Mouse (Mus musculus) left cerebral cortex, postnatal 14 days (tissue): ENCODE data around the gene Slc6a11. TPM values are rescaled to one million over a fixed set of nuclear protein-coding genes. Genes with fewer than 3 reads are reported as not detected.

Source experiments
- DNase-seq, 2 experiments: peaks; one replicate each; pipeline ENCODE4 v3.0.0; 2021 to 2022; ENCODE audit warnings: low spot score in 2 of 2, mixed read lengths in 1 of 2
- intact Hi-C: fragments of 180-260 bp; cut with DNase I; formaldehyde crosslinking; loops from one replicate; pipeline ENCODE4 v1.15.1; 2025
- total RNA-seq, 2 experiments: library from RNA; stranded (reverse); gene quantifications; 2 replicates each; pipeline ENCODE4 v1.2.3; 2021

Gene Slc6a11
- total RNA-seq, 2 experiments from 2014 or later: 104 to 112 TPM

DNA sequence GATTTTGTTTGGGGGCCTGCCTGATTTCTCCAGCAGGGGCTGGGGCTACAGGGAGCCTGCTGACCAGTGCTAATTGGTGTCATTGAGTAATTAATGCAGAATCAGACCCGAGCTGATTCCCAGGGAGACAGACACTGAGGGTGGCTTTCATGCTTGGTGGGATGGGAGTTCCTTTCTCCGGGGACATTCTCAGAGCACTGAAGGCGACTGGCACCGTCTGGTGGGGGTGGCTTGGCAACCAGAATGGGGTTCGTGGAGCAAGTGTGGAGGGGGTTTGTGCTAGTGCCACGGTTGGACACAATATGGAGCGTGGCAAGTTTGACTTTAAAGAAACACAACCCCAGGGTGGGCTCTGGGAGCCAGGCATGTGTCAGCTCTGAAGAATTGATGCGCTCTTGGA lies 29.7 kb downstream of the Slc6a11 start:
- intact Hi-C loops: no loop called here
- DNase-seq: peak; percentile 30 to 34

GRCm38 (mm10) chr6:114174052-114174397 lies 43.0 kb downstream of the Slc6a11 start:
- DNase-seq: no peak
- intact Hi-C loops: no loop called here

GRCm38 (mm10) chr6:114174398-114175140 lies 43.5 kb downstream of the Slc6a11 start:
- intact Hi-C loops: no loop called here
- DNase-seq: no peak

- DNase-seq: no peak
- intact Hi-C loops: no loop called here
Measured at GRCm38 (mm10) chr6:114178141-114178540, 47.1 kb downstream of the Slc6a11 start.

DNA sequence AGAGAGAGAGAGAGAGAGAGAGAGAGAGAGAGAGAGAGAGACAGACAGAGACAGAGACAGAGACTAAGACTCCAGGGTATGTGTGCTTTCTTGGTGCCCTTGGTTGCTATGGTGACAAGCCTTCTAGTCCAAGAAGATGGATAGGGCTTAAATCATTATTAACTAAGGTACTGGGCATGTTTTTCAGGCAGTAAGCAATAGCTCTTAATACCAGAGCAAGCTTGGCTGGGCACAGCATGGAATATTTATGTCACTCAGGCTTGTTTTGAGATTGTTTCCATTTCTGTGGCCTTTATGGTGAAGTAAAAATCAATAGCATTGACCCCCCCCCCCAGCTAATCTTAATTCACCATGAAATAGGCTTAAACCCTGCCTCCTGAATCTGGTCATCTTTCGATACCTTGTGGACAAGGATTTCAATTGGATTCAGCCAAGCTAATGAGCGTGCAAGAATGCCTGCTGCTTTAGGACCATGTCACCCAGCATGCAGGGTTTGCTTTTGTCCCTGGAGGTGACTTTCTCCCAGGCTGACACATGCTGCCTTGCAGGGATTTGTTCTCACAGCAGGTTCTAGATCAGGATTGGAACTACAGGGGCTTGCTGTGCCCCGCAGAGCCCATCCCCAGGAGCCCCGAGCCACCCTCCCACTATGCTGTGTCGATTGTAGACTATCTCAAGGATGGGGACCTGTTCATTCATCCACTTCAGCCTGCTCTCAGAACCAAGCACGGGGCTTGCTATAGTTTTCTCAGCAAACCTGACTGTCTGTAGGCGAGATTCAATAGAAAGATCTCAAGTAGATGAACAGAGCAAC lies 51.5 kb downstream of the Slc6a11 start:
- no peak for DNase-seq
- intact Hi-C loops: no loop called here

GRCm38 (mm10) chr6:114187121-114187520 lies 56.1 kb downstream of the Slc6a11 start:
- intact Hi-C loops: no loop called here
- no peak for DNase-seq

DNA sequence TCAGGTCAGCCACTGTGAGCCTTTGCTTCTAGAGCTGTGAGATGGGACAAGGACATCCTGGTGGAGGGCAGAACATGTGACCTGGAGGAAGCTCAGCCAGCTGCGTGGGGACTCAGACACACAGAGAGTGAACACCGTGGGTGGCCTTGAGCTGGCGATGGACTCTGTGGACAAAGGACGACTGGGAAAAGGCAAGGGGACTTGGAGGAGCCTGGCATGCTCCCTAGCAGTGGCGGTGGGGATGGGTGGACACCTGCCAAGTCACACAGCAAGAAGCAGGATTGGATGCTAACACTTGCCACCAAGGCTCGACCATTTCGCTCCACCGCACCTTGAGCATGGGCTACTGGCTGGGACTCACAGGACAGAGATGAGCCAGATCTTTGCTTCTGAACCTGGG lies 57.8 kb downstream of the Slc6a11 start:
- DNase-seq: peak; percentile 22 to 25

DNA sequence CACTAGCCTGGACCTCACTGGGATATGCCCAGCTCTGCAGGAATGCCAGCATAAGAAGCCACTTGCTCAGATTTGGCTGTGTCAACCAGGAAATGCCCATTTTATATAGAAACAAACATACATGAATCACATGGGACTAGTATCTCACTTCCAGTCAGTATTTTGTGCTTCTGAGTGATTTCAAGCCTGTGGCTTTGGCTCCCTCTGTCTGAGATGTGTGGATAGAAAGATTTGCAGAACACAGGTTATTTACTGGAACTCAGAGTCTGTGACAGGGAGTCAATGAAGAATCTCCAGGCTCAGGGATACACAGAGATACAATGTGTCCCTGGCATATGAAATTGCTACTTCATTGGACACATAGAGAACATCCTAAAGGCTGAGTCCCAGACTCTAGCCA lies 65.0 kb downstream of the Slc6a11 start:
- intact Hi-C loops: loop anchor here (2.0 kb wide), 1 partner anchor 101 kb away; no protein-coding TSS in a partner anchor
- DNase-seq: peak in 1 of 2 experiments; percentile 40

More for the DNA sequence above, 57.8 kb downstream of the Slc6a11 start:
- intact Hi-C loops: no loop called here

DNA sequence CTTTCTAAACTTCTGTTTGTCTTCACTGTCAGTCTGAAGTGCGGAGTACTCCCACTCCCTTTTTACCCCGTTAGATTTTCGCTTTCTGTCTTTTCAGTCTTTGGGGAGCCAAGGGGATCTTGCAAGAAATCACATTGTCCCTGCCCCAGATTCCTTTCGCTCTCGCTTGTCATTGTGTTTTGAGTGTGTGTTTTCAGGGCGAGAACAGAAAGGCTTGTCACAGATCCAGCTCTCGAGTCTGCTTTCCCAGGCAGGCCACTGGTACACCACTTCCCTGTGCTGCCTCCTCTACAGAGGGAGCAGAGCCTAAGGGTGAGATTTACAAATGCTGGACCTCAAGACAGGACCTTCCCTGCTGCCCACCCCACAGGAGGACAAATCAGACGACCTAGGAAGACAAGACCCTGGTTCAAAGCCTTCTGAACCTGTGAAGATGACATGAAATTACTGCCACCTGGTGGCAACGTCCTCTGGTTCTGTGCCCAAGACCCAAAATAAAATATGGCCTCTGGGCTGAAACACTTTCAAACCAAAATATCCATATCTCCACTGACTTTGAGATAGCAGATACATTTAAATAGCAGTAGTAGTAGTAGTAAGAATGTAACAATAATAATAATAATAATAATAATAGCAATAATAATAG lies 68.3 kb downstream of the Slc6a11 start:
- DNase-seq: peak; percentile 19 to 41
- intact Hi-C loops: no loop called here

DNA sequence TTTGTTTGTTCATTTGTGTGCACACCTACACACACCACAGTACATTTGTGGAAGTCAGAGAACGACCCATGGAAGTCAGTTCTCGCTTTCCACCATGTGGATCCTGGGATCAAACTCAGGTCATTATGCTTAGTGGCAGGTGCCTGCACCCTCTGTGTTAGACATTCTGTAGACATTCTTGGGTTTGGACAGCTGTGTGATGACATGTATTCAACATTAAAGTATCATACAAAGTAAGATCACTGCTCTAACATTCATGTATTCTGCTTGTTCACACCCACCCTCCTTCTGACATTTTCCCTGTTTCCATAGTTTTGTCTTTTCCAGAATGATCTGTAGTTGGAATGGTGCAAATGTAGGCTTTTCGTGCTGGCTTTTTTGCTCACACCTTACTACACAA lies 73.5 kb downstream of the Slc6a11 start:
- intact Hi-C loops: no loop called here
- peak in 1 of 2 experiments; percentile 59 for DNase-seq

DNA sequence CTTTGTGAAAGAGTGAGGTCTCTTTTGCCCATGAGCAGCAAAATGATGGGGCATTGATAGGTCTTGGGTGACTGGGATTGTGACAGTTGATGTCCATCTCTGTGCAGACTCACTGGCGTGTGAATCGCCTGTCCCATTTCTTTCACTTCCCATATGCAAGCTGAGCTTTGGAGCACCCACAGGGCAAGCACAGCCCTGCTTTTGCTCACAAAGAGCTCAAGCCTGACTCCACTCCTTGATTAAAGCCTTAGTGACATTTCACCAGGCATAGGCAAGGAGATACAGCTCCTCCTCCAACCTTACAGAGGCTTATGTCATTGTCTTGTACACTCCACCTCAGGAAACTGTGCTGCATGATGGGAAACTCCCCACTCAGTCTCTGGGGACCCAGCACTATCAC lies 77.3 kb downstream of the Slc6a11 start:
- intact Hi-C loops: no loop called here
- DNase-seq: no peak

DNA sequence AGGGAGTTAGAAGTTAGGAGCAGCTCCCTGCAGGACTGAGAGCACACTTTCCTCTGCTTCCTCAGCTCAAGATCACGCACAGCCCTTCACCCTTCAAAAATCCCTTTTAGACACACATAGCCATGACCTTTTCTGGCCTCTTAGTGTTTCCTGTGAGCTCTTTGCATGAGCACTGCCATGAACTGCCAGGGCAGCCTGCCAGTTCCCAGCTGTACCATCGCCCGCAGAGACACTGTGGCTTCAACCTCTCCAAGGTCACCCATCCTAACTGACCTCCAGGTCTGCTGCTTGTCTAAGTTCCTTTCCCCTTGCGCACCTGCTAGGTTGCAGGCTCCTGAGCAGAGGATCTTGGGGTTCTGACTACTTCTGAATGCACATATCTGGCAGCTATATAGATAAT lies 83.4 kb downstream of the Slc6a11 start:
- no peak for DNase-seq
- intact Hi-C loops: no loop called here

GRCm38 (mm10) chr6:114216741-114217414 lies 85.8 kb downstream of the Slc6a11 start:
- DNase-seq: peak; percentile 60 to 78
- intact Hi-C loops: no loop called here

DNA sequence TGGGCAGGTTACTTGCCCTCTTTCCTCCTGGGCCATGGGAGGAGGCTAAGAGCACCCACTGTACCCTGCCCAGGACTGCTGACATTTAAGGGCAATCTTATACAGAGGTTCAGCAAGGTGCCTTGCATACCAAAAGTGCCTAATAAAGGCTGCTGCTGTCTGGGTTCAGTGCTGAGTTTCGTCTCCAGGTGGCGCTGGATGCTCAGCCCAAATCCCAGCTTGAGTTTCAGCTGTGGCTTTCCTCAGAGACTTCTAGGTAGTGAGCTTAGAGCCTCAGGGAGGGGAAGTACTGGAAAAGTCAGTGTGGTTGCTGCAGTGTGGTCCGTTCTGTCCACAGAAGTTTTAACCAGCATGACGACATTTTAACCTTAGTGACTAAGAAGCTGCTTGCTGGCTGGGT lies 93.4 kb downstream of the Slc6a11 start:
- intact Hi-C loops: loop anchor here (1.0 to 10.0 kb wide), 2 partner anchors 120 to 470 kb away; no protein-coding TSS in a partner anchor

DNA sequence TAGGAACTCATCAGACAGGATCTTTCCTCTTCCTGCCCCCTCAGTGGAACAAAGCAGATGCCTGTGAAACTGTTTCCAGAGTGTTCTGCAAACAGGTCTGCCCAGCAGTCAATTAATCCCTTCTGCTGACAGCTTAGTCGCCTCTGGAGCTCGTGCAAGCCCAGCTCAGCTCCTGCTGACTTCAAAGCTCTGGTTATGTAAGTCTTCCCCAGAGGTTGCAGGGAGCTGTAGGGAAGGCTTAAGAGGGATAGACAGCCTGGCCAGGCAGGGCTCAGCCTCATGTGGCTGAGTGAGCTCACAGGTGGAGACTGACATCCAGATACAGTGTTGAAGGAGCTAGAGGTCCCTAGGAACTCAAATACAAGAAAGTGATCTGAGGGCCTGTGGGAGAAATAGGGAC lies 96.3 kb downstream of the Slc6a11 start:
- intact Hi-C loops: loop anchor here (10.0 kb wide), 1 partner anchor 467 kb away; no protein-coding TSS in a partner anchor

More for the DNA sequence above, 93.4 kb downstream of the Slc6a11 start:
- DNase-seq: peak; percentile 72

GRCm38 (mm10) chr6:114228196-114228595 lies 97.2 kb downstream of the Slc6a11 start:
- intact Hi-C loops: loop anchor here (10.0 kb wide), 1 partner anchor 467 kb away; no protein-coding TSS in a partner anchor
- no peak for DNase-seq

More for the DNA sequence above, 96.3 kb downstream of the Slc6a11 start:
- DNase-seq: no peak

DNA sequence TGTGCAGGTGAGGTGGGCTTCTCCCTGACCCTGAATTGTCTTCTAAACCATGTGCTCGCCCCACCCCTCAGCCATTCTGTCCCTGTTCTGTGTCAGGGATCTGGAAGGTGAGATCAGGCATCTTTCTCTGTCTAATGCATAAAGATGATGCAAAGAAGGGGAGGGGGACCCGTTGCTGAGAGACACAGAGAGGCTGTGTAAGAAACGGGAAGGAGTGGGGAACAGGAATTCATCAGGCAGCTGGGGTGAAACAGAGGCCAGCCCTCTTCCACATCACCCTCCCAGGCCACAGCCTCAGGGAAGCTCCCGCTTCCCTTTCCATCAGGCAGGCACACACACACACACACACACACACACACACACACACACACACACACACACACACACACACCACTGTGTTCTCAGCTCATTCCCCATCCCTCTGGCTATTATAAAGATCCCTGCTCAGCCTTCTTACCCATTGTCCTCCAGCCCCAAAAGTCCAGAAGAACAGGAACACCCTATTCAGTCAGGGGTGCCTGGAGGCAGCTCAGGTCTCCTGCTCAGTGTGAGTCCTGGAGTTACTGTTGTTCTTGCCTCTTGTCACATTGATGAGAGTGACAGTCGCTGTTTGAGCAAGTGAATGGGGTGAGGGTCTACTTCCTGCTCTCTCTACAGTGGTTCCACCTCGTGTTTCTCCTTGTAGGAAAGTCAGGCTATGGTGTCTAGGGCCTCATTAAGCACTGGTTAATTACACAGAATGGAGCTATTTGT lies 108.0 kb downstream of the Slc6a11 start:
- intact Hi-C loops: no loop called here

DNA sequence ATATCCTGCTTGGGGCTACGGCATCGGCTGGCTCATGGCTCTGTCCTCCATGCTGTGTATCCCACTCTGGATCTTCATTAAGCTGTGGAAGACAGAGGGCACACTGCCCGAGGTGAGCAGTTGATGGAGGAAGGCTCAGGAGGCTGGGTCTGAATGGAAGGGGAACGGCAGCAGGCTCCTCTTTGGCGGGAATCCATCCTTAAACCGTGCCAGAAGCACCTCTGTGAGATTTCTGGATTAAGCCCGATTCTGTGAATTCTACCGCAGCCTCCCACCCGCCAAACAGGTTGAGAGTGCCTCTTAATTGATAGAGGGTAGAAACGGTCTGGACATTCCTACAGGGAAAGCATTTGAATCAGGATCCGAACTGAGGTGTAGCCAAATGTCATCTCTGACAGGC lies 114.6 kb downstream of the Slc6a11 start:
- DNase-seq: no peak
- intact Hi-C loops: no loop called here

More for the DNA sequence above, 108.0 kb downstream of the Slc6a11 start:
- peak; percentile 48 to 62 for DNase-seq

DNA sequence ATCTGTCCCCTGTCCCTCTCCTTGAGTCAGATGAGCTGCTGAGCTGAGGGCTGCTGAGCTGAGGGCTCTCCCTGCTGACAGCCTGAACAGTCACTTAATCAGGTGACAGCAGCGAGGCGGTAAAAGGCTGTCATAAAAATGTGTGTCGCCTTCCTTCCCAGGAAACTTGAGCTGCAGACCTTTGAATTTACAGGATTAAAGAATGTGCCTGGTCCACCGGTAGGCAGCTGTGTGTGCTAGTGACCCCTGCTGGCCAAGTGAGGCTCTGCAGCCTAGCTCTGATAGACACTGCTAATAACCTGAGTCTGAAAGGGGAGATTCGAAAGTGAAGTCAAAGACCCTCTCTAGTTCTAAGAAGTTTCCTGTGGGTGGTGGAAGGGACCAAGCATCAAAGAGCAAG lies 119.3 kb downstream of the Slc6a11 start:
- peak; percentile 82 to 89 for DNase-seq
- intact Hi-C loops: loop anchor here (5.0 kb wide), 1 partner anchor 158 kb away; no protein-coding TSS in a partner anchor
